Mouse (Mus musculus): ENCODE results near the gene Defb45.

The Defb45 gene

DNA sequence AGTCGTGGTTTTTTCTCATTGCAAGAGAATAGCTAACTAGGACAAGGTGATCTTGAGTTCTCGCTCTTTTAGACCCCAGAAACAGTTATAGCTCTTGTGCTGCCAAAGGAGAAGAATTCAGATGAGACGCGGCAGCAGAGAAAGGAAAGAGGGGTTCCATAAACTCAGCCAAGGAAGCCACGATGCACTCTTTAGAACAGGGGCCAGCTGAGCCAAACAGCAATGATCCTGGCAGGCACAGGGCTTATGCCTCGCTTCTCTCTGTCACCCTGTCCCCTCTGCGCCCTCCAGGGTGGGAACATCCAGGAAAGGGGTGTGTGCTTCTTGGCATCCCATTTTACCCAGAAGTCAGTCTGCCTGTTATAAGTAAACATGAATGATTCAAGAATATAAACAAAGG is at the start of gene Defb45:
Gene Defb45, minus strand, starts transcription at position 101 of the 400 bp plus-strand sequence.
- no peak for DNase-seq (ENCODE audit: low read depth, low spot score)

DNA sequence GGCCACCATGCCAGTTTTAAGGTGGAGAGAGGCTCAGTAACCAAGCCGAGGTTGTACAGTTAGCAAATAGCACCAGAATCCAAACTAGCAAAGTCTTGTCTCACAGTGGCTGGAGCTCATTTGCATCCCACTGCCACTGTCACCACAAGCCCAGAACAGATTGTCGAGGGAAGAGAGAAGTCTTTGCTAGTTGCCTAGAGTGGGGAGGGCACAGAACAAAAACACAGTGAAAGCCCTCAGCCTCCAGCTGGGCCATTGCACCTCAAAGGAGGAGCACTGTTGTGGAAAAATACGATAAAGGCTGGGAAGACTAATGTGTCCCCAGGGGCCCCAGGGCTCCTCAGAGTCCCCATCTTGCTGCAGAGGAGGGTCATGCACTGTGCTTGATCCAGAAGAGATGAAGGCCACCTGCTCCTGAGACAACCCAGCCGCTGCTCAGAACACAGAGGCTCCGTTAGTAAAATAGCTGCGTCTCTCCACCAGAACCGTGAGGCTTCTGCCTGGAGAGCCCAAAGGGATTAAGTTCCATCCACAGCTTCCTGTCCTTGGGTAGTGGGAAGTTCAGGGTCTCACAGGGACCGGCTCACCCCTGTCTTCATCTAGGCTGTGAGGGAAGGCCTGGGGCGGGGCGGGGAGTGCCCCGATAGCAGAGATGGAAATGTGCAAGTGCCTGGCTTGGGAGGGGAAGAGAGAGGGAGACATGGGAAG is 40.4 kb upstream of the Defb45 start:
- DNase-seq (ENCODE audit: low read depth, low spot score): no peak

DNA sequence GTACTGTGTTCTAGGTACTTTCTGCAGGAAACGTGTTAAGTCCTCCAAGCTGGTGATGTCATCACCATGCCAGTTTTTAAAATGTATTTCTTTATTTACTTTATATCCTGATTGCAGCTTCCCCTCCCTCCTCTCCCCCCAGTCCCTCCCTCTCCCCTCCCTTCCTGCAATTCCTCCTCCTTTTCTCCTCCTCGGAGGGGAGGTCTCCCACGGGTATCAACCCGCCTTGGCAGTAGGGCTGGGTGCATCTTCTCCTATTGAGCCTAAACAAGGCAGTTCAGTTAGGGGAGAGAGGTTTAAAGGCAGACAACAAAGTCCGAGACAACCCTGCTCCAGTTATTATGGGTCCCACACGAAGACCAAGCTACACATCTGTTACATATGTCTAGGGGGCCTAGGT is 39.7 kb upstream of the Defb45 start:
- no peak for DNase-seq (ENCODE audit: low read depth, low spot score)

DNA sequence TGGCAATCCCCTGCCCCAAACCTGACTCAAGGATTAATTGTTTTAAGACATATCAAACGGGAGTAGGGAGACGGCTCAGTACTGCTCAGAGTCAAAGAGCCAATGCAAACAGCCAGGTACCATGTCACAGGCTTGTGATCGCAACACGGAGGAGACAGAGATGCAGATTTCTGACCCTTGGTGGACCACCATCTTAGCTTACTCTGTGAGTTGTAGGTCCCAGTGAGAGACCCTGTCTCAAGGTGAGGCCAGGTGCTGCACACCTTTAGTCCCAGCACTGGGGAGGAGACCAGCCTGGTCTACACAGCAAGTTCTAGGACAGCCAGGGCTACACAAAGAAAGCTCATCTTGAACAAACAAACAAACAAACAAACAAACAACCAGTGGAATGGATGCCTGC is 38.2 kb upstream of the Defb45 start:
- no peak for DNase-seq (ENCODE audit: low read depth, low spot score)

DNA sequence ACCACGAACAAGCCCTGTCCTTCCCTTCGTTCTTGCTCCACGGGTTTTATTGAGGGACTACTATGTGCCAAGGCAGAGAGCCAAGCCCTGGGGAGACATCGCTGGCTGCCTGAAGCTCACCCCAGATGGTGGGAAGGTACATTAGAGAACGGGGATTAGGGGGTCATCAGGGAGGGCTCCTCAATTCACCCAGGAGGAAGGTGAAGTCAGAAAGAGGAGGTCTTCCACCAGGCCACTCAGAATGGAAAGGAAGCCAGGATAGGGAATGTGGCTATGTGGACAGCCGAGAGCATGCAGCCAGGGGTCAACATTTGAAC is 37.8 kb upstream of the Defb45 start:
- DNase-seq (ENCODE audit: low read depth, low spot score): no peak

DNA sequence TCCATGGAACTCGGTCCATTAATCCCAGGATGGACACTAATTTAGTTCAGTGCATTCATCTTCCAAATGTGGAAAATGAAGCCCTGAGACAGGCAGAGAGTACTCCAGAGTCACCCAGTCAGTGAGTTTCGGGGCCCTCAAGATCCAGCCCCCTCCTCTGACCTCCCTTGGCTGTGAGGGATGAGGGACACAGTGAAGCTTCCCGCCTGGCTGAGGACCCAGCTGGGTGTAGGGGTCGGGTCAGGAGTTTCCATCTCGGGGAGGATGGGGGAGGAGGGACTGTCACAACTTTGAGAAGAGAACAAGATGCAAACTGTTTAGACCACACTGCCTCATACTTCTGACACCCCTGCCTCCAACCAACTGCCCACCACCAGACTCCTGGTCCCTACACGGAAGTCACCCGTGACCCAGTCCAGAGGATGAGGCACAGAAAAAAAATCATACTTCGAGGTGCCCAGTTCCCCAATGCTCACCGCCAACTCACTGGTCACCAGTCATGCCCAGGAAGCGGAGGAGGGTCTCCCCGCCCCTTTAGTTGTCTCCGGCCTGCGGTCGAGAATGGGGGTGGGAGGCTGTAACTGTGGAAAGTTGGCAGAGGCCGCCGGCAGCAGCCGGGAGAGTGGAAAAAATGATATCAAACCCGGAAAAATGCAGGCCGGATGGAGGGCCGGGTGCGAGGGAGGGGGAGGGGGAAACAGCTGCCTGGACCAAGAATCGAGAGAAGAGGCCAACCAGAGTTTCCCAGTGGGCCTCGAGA is 37.2 kb upstream of the Defb45 start:
- DNase-seq (ENCODE audit: low read depth, low spot score): no peak

GRCm38 (mm10) chr2:152634311-152634710 is 35.1 kb upstream of the Defb45 start:
- DNase-seq (ENCODE audit: low read depth, low spot score): no peak

GRCm38 (mm10) chr2:152633334-152633733 is 34.1 kb upstream of the Defb45 start:
- DNase-seq (ENCODE audit: low read depth, low spot score): no peak

GRCm38 (mm10) chr2:152629904-152630303 is 30.7 kb upstream of the Defb45 start:
- no peak for DNase-seq (ENCODE audit: low read depth, low spot score)

DNA sequence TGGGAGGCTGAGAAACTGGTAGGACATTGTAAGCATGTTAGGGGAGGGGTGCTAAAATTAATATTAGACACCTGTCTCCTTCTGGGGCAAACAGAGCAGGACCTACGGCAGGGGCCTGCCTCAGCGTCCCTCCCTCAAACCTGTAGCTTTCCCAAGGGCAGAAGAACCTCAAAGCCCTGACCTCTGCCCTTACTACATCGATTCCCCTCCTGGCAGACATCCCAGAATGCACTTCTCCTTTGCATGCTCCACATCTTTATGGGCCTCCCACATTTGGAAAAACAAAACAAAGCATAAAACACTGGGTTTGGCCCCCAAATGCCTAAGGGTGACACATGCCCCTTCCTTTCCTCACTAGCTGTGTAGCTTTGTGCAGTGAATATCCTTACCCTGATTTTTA is 30.0 kb upstream of the Defb45 start:
- DNase-seq (ENCODE audit: low read depth, low spot score): no peak

DNA sequence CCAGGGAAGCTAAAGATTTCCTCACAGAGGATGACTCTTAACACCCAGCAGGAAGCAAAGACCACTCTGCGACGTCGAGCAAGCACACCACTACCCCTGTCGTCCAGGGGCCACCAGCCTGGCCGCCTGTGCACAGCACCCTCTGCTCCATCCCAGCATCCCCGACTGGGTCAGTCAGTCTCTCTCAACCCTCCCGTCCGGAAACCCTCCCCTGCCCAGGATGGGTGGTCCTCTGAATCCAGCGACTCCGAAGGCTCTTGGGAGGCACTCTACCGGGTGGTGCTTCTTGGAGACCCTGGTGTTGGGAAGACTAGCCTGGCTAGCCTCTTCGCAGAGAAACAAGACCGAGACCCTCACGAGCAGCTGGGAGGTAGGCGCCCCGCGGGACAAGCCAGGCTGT is 28.9 kb upstream of the Defb45 start:
- DNase-seq (ENCODE audit: low read depth, low spot score): no peak

DNA sequence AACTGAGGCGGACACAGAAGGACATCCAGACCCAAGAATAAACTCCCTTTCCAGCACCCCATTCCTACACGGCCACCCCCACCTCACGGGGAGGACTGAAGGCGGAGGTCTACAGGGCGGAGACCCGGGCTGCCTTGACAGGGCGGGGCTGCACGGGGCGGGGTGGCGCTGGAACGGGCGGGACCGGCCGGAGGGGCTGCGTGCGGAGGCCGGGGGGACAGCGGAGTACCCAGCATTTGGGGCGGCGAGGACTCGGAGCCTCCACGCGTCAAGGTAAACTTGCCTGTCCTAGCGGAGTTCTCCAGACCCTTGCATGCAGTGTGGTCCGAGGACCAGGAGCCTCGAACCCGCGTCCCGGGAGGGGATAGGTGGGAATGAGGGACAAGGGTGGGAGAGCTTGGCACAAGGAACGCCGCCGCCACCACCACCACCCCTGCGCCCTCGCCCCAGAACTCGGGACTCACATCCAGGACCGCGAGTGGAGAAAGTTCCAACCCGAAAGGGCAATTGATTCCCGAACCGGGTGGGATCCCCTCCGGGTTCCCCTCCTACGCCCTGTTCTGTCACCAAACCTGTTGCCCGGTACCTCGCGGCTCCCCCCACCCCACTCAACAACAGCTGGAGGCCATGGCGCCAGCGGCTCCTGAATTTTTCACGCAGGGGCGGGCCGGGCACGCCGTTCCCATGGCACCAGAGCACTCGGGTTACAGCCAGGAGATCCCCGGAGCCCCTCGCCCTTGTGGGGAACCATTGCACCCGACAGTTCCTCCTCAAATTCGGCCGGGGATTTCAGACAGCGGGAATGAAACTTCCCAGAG is 27.8 kb upstream of the Defb45 start, which contains the start of gene Rem1:
Gene Rem1, plus strand, starts transcription at position 178 of the 818 bp plus-strand sequence.
- no peak for DNase-seq (ENCODE audit: low read depth, low spot score)

DNA sequence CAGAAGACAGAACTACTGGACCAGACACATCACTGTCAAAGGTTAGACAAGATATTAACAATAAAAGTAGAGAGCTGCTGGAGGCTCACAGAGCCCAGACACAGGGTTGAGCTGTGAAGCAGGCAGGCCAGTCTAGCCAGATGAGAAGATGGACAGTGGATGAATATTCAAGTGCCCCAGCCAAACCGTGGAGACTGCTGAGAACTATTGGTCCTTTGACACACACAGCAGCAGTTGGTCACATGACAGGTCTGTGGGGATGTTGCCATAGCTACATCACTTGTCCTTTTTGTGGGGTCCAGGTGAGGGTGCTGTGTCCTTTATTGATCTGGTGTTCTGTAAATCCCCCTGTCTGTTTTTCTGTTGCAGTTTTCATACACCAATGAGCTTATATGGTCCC is 26.1 kb upstream of the Defb45 start:
- DNase-seq (ENCODE audit: low read depth, low spot score): no peak

GRCm38 (mm10) chr2:152624566-152624965 is 25.4 kb upstream of the Defb45 start:
- no peak for DNase-seq (ENCODE audit: low read depth, low spot score)

DNA sequence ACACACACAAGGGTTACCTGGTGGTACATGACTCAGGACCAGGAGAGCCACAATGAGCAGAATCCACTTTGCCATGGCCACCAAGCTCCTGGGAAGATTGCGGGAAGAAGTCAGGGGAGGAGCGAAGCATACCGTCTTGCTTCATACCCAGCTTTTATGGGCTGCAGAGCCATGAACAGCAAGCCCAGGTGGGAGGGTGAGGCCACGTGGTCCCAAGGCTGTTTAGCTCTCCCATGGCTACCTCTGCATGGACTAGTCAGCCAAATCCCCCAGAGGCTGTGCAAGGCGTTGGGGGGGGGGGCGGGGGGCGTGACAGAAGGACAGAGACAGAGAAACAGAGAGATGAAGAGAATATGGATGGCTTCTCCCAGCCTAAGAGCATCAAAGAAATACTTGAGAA is 23.8 kb upstream of the Defb45 start, which contains the start of gene Defb25:
Gene Defb25, minus strand, starts transcription at position 101 of the 400 bp plus-strand sequence.
- no peak for DNase-seq (ENCODE audit: low read depth, low spot score)

DNA sequence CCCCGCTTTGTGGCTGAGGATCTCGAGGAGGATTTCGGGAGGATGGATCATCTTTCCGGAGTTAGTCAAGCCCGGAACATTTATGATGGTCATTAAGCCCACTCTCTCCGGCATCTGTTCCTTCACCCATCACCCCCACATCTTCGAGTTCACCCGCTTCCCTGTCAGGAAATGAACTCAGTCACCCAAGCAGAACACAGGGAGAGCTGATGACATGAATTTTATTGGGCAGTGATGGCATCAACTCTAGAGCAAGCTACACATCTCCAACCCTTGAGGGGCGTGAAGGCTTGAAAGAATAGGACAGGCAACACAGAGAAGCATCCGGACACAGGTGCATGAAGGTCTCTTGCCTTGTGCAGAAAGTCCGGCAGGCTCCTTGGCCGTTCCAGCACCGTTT is 23.0 kb upstream of the Defb45 start:
- no peak for DNase-seq (ENCODE audit: low read depth, low spot score)

DNA sequence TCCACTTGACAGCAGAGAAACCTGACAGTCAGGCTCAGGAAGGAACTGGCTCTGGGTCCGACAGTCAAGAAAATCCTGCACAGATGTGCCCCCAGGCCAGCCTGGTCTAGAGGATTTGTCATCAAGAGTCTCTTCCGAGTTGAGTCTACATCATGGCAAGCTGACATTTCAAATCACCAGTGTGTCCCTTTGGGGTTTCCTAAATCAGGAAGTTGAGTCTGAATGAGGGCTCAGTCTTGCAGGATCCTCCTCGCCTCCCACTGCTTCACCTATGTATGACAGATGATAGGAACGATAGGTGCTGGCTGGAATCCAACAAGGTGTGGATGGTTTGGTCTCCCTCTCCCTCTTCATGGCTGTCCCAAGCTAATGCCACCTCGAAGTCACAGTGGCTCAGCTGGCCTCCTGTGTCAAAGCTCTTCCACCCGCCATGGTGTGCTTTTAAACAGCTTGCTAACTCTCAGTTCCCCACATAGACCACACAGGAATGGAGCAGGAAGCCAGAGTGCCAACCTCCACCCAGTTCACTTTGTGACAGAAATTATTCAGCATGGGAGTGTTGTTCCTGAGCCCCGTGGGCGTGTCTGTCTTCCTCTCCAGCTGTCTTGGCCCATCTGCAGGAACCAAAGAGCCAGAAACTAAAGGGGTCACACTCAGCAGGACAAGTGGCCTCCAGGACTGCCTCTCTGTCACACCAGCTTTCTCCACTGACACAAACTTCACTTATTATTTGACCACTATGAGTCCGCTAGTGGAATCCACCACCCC is 21.4 kb upstream of the Defb45 start:
- DNase-seq (ENCODE audit: low read depth, low spot score): no peak

GRCm38 (mm10) chr2:152617374-152617773 is 18.2 kb upstream of the Defb45 start:
- peak; percentile 55 for DNase-seq (ENCODE audit: low read depth, low spot score)

GRCm38 (mm10) chr2:152616470-152616869 is 17.3 kb upstream of the Defb45 start:
- no peak for DNase-seq (ENCODE audit: low read depth, low spot score)

- DNase-seq (ENCODE audit: low read depth, low spot score): peak; percentile 68
Measured at GRCm38 (mm10) chr2:152615563-152615962, 16.4 kb upstream of the Defb45 start.

DNA sequence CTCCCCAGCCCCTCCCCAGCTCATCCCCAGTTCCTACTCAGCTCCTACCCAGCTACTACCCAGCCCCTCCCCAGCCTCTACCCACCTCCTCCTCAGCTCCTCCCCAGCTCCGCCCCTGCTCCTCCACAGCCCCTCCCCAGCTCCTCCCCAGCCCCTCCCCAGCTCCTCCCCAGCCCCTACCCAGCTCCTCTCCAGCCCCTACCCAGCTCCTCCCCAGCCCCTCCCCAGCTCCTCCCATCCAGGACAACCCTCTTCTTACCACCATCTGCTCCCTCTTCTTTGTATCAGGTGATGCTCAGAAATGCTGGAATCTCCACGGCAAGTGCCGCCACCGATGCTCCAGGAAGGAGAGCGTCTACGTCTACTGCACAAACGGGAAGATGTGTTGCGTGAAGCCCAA is 13.0 kb upstream of the Defb45 start:
- DNase-seq (ENCODE audit: low read depth, low spot score): no peak

GRCm38 (mm10) chr2:152608719-152609118 is 9.5 kb upstream of the Defb45 start:
- no peak for DNase-seq (ENCODE audit: low read depth, low spot score)

Measured in CD4-positive, CD25-positive, alpha-beta regulatory T cell, adult 2 months (primary cell).